Mouse (Mus musculus): ENCODE measurements around the gene Dio3. TPM values are rescaled to one million over a fixed set of nuclear protein-coding genes. Genes with fewer than 3 reads are reported as not detected.
A peak's percentile ranks its signal among the peaks of the same experiment; 100 is the strongest.

Dio3 gene
- polyA plus RNA-seq, 1 experiment from 2014 or later: 0.41 TPM

Small RNA genes lying within 50 kb of the gene (microRNA-seq; reads per million reads assigned to microRNA genes)
- gene Mir1247: 152 reads per million, percentile 52 among the genes with 10 or more reads in this experiment

Other genes with a start within 250 kb of the Dio3 start
- 103 and 105 TPM in 2 replicates for gene Ppp2r5c, start 168.1 kb downstream of the Dio3 start, polyA plus RNA-seq (2016; fragmentation: Nextera tagmentation; extraction: Ambion mirVana)

Measured in liver, embryonic 12.5 days (tissue).